Comparison of ENCODE assay signal across 8 mouse cellular contexts in genomic region chr17:31541460-31541831, GRCm38 (mm10). TPM values are rescaled to one million over a fixed set of nuclear protein-coding genes. Genes with fewer than 3 reads are reported as not detected.
DNase-seq lines count a peak whose midpoint lies in the region; ATAC-seq and TF ChIP-seq lines count a peak whose summit lies in the region.

No protein-coding gene starts in this region.

- H3K27me3 ChIP-seq in hindbrain, embryonic 16.5 days (replicated peaks; ENCODE audit: control insufficient read depth, insufficient read depth, low read length): no peaks in the 10 kb centered on the region
- H3K27me3 ChIP-seq in midbrain, postnatal 0 days (ENCODE audit: insufficient read depth, low read length): no peaks in the 10 kb centered on the region

- peak overlapping the region; percentile 49 for H3K27ac ChIP-seq in hindbrain, embryonic 16.5 days (ENCODE audit: low read depth, low read length)
- no peak overlapping the region for H3K27ac ChIP-seq in midbrain, postnatal 0 days (ENCODE audit: low read depth, low read length)

- 0 out of 2 replicates have a peak, but pooled peaks have one; percentile 46 for ATAC-seq in hindbrain, embryonic 16.5 days
- ATAC-seq in midbrain, postnatal 0 days (ENCODE audit: low FRiP score): no peak

- TF ChIP-seq CTCF in midbrain, postnatal 0 days (IDR thresholded peaks at IDR 0.05): no peak

- WGBS in hindbrain, embryonic 16.5 days: 20% methylated on average over 6 of the region's 6 CpGs
- WGBS in midbrain, postnatal 0 days: 31% methylated on average over 6 of the region's 6 CpGs

- no peak overlapping the region for H3K9ac ChIP-seq in hindbrain, embryonic 16.5 days (ENCODE audit: low read depth, low read length)
- H3K9ac ChIP-seq in midbrain, postnatal 0 days (replicated peaks; ENCODE audit: low read length, poor library complexity, severe bottlenecking): no peak overlapping the region

- H3K9me3 ChIP-seq in hindbrain, embryonic 16.5 days (ENCODE audit: control insufficient read depth, low read length): no peaks in the 10 kb centered on the region
- no peaks in the 10 kb centered on the region for H3K9me3 ChIP-seq in midbrain, postnatal 0 days (ENCODE audit: low read length)

- H3K4me2 ChIP-seq in hindbrain, embryonic 16.5 days (ENCODE audit: low read length): no peak overlapping the region
- no peak overlapping the region for H3K4me2 ChIP-seq in midbrain, postnatal 0 days (ENCODE audit: low read depth, low read length, poor library complexity, severe bottlenecking)

- no peaks in the 10 kb centered on the region for H3K36me3 ChIP-seq in hindbrain, embryonic 16.5 days (ENCODE audit: control insufficient read depth, insufficient read depth, low read length)
- no peaks in the 10 kb centered on the region for H3K36me3 ChIP-seq in midbrain, postnatal 0 days (ENCODE audit: insufficient read depth, low read length)

- no peak overlapping the region for H3K4me3 ChIP-seq in hindbrain, embryonic 16.5 days (ENCODE audit: low read length)
- H3K4me3 ChIP-seq in midbrain, postnatal 0 days (ENCODE audit: low read depth, low read length): no peak overlapping the region

- H3K4me1 ChIP-seq in hindbrain, embryonic 16.5 days (ENCODE audit: control insufficient read depth, insufficient read depth, low read depth, low read length): no peaks in the 10 kb centered on the region
- no peaks in the 10 kb centered on the region for H3K4me1 ChIP-seq in midbrain, postnatal 0 days (ENCODE audit: insufficient read depth, low read length)

- peak; percentile 62 for DNase-seq in kidney, adult 11 months
- DNase-seq in kidney, adult 18-20 months: no peak
- DNase-seq in embryo, embryonic 11 days: peak; percentile 54
- DNase-seq in midbrain, postnatal 0 days (ENCODE audit: low spot score): peak; percentile 59
- no peak for DNase-seq in urinary bladder, adult 2 months (ENCODE audit: low spot score)
- DNase-seq in cerebellum, postnatal 4 days (ENCODE audit: low spot score in 2 of 2): no peak
- no peak for DNase-seq in spleen, adult 12 weeks (ENCODE audit: low spot score)

RNA-seq across cellular contexts. Expression of gene Ndufv3, which starts 21.5 kb away (rescaled TPM):
- 431 and 478 TPM in 2 replicates for polyA plus RNA-seq in hindbrain, embryonic 16.5 days (2015; fragmentation: Nextera tagmentation; extraction: Ambion mirVana)
- 221 and 257 TPM in 2 replicates for total RNA-seq in midbrain, postnatal 0 days (2014; rRNA removed)
- polyA plus RNA-seq in midbrain, postnatal 0 days (2015; fragmentation: Nextera tagmentation; extraction: Ambion mirVana): 513 and 552 TPM in 2 replicates
- polyA plus RNA-seq in urinary bladder, adult 2 months (2012; rRNA removed): 219 and 221 TPM in 2 replicates

RNA-seq across cellular contexts. Expression of gene Wdr4, which starts 21.7 kb away (rescaled TPM):
- 38.1 and 41.2 TPM in 2 replicates for polyA plus RNA-seq in hindbrain, embryonic 16.5 days (2015; fragmentation: Nextera tagmentation; extraction: Ambion mirVana)
- 66.0 and 66.8 TPM in 2 replicates for total RNA-seq in midbrain, postnatal 0 days (2014; rRNA removed)
- polyA plus RNA-seq in midbrain, postnatal 0 days (2015; fragmentation: Nextera tagmentation; extraction: Ambion mirVana): 27.0 and 29.3 TPM in 2 replicates
- polyA plus RNA-seq in urinary bladder, adult 2 months (2012; rRNA removed): 20.5 and 26.7 TPM in 2 replicates

RNA-seq across cellular contexts. Expression of gene Pknox1, which starts 23.1 kb away (rescaled TPM):
- 33.0 and 35.1 TPM in 2 replicates for polyA plus RNA-seq in hindbrain, embryonic 16.5 days (2015; fragmentation: Nextera tagmentation; extraction: Ambion mirVana)
- total RNA-seq in midbrain, postnatal 0 days (2014; rRNA removed): 18.3 and 22.7 TPM in 2 replicates
- 14.3 and 14.9 TPM in 2 replicates for polyA plus RNA-seq in midbrain, postnatal 0 days (2015; fragmentation: Nextera tagmentation; extraction: Ambion mirVana)
- polyA plus RNA-seq in urinary bladder, adult 2 months (2012; rRNA removed): 21.4 and 23.1 TPM in 2 replicates

Comparison
In these comparisons a context has a peak if more than half of its experiments do, and no peak if none do; other contexts are left out.
1. DNase-seq: peak in kidney, adult 11 months (single experiment), embryo, embryonic 11 days (single experiment) and midbrain, postnatal 0 days (single experiment); none in kidney, adult 18-20 months (single experiment), urinary bladder, adult 2 months (single experiment), cerebellum, postnatal 4 days (0 of 2) and spleen, adult 12 weeks (single experiment).